Mouse (Mus musculus) spleen, adult 2 months (tissue): ENCODE results near the gene Ccr2. TPM values are rescaled to one million over a fixed set of nuclear protein-coding genes. Genes with fewer than 3 reads are reported as not detected.

Experiments used
- DNase-seq, 2 experiments: peaks; one replicate each; pipeline versions ENCODE4 v3.0.0 to v3.0.0-alpha.2; 2012 to 2021; ENCODE audit warnings: low spot score in 2 of 2, low read depth in 1 of 2
- H3K27ac ChIP-seq: fragments of 200-500 bp; 2 replicates; pipeline ENCODE4 v1.5.1; 2012; ENCODE audit warnings: low read length, inconsistent platforms; ENCODE audit not compliant: insufficient read depth
- H3K27me3 ChIP-seq: fragments of 200-500 bp; 2 replicates; pipeline ENCODE4 v1.6.1; 2012; ENCODE audit warnings: mild to moderate bottlenecking, moderate library complexity, low read length, inconsistent platforms; ENCODE audit not compliant: control insufficient read depth, insufficient read depth
- H3K36me3 ChIP-seq: fragments of 200-500 bp; 2 replicates; pipeline ENCODE4 v1.6.1; 2012; ENCODE audit warnings: mild to moderate bottlenecking, low read length, inconsistent platforms; ENCODE audit not compliant: control insufficient read depth, insufficient read depth
- H3K4me1 ChIP-seq: fragments of 200-500 bp; 2 replicates; pipeline ENCODE4 v1.6.1; 2011; ENCODE audit warnings: inconsistent platforms; ENCODE audit not compliant: control insufficient read depth, insufficient read depth, insufficient read length
- H3K4me3 ChIP-seq: fragments of 200-500 bp; 2 replicates; pipeline ENCODE4 v1.5.1; 2011; ENCODE audit warnings: mild to moderate bottlenecking, inconsistent platforms; ENCODE audit not compliant: insufficient read depth, insufficient read length; ENCODE audit errors: extremely low read depth
- CTCF ChIP-seq: fragments of 200-500 bp; IDR thresholded peaks from 2 replicates; pipeline ENCODE4 v1.5.1; 2011; ENCODE audit warnings: mild to moderate bottlenecking, inconsistent platforms; ENCODE audit not compliant: insufficient read depth, insufficient read length, insufficient replicate concordance; ENCODE audit errors: extremely low read depth
- POLR2A ChIP-seq: fragments of 200-500 bp; IDR thresholded peaks from 2 replicates; pipeline ENCODE4 v1.6.1; 2011; ENCODE audit warnings: low read depth, low read length, inconsistent platforms
- WGBS: fragments of 180-500 bp; shearing (Covaris S2); methylation state at CpG from one replicate; pipeline ENCODE4 v1.1.7; 2018; 5-methylcytosine and 5-hydroxymethylcytosine counted together
- polyA plus RNA-seq: library from polyadenylated mRNA; depleted of rRNA; stranded (reverse); fragments of >200 nt; gene quantifications from 2 replicates; pipeline ENCODE4 v1.2.3, GENCODE M21; 2012

Gene Ccr2
- polyA plus RNA-seq, 1 experiment, result 3.7 TPM

DNA sequence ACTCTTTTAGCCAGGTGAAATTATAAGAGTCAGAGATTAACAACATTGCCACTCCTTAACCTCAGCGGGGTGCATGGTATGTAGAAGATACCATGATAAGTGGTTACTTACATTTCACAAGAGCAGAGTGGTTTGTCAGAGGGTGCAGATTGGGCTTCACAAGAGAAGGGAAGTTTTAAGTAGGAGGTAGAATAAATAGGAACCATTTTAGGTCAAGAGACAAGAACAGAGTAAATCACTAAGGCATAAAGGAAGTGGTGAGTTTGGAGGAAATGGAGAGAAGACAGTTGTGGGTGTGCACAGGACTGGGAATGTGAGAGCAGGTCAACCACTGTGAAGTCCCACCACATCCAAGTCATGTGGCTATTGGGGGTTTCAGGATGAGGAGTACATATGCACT, 1.4 kb downstream of the Ccr2 start:
- 7% methylated on average over 1 of the region's 1 CpGs for WGBS
- Histone ChIP-seq H3K36me3 (no peaks in the 10 kb centered on the region), H3K4me3 (no peak overlapping the region), H3K27me3 (no peaks in the 10 kb centered on the region), H3K4me1 (peaks cover 7% of the 10 kb centered on the region), H3K27ac (0 out of 2 replicates have a peak overlapping the region, but pooled peaks have one; percentile 7)
- TF ChIP-seq POLR2A, result no peak
- TF ChIP-seq CTCF, result no peak
- DNase-seq, result no peak

DNA sequence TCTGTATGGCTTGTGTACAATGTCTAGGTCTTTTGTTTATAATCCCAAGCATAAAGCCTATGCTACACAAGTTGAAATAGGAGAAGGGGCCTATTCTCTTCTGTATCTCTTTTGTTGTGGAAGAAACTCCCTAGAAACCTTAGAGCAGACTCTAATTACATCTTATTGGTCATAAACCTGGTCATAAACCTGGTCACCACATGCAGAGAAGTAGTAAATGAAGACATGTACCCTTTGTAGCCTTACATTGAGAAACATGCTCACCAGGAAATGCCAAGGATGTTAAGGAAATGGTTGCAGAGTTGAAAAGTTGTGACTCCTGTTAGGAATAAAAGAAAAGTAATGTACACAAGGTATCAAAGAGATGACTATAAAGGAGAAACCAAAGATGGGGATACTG, 3.4 kb downstream of the Ccr2 start:
- Histone ChIP-seq H3K27ac (no peak overlapping the region), H3K36me3 (no peaks in the 10 kb centered on the region), H3K4me3 (no peak overlapping the region), H3K4me1 (peaks cover 7% of the 10 kb centered on the region), H3K27me3 (no peaks in the 10 kb centered on the region)
- TF ChIP-seq CTCF (no peak), POLR2A (no peak)
- DNase-seq, result no peak

DNA sequence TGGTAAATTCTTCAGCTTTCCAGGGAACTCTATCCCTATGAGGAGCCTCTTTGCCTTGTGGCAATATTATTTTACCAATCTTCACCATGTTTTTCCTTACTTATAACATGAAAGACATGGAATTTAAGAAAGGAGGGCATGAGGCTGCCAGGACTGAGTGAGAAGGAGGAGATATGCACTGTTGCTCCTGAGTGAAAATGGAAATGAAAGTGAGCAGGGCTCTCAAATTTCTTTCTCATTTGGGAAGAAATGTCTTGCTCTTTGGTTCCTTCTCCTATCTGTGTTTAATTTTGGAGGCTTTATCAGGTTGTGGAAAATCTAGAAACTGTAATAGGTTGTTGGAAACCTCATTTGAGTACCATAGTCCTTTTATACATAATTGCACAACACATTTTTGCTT, 5.5 kb downstream of the Ccr2 start:
- DNase-seq, result no peak
- TF ChIP-seq POLR2A (no peak), CTCF (no peak)
- no peak overlapping the region for H3K27ac ChIP-seq
- H3K4me1 ChIP-seq, result peaks cover 7% of the 10 kb centered on the region
- H3K27me3 ChIP-seq, result no peaks in the 10 kb centered on the region
- H3K36me3 ChIP-seq, result no peaks in the 10 kb centered on the region
- H3K4me3 ChIP-seq, result no peak overlapping the region

DNA sequence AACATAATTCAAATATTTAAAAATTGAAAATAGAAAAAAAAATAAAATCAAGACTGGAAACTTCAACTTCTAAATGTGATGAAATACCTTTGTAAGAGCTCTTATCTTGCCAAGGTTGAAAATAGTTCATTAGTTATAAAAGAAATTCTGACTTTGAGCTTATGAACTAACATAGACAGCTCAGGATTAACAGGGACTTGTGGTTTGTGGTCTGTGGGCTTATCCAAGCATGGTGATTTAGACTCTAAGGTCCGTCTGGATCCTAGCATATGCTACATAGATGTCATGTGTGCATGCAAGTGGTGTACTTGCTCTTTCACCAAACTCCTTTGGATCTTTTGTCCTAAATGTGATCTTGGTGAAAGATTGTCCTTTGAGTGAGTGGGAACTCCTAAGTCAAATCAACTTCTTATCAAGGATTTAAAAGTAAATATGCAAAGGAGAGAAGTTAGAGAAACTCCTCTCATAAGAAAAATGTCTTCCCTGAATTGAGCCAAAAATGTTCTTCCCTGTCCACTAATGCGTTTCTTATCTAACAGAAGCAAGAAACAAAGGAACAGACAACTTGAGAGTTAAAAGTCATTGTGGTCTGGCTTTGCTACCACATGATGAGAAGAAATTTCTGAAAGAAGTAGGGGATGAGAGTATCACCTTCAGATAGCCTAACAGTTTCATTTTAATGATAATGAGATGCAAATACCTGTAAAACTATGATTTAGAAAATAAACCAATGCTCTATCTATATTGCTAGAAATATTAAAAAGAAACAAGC, 6.8 kb downstream of the Ccr2 start:
- Histone ChIP-seq H3K27ac (no peak overlapping the region), H3K4me3 (no peak overlapping the region), H3K36me3 (no peaks in the 10 kb centered on the region), H3K4me1 (peaks cover 3% of the 10 kb centered on the region; the same call in 1 of the 2 replicates), H3K27me3 (no peaks in the 10 kb centered on the region)
- DNase-seq, result no peak
- TF ChIP-seq CTCF (no peak), POLR2A (no peak)
- 26% methylated on average over 2 of the region's 2 CpGs for WGBS

DNA sequence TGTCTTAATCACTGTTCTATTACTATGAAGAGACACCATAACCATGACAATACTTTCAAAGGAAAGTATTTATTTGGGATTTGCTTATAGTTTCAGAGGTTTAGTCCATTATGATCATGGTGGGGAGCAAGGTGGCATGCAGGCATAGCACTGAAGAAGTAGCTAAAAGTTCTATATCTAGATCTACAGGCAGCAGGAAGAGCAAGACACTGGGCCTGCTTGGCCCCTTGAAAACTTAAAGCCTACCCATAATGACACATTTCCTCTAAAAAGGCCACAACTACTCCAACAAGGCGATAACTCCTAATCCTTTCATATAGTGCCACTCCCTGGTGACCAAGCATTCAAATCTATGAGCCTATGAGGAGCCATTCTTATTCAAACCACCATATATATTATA, 10.2 kb downstream of the Ccr2 start:
- Histone ChIP-seq H3K4me1 (peaks cover 3% of the 10 kb centered on the region; the same call in 1 of the 2 replicates), H3K36me3 (no peaks in the 10 kb centered on the region), H3K27ac (no peak overlapping the region), H3K4me3 (no peak overlapping the region), H3K27me3 (no peaks in the 10 kb centered on the region)
- no peak for DNase-seq
- no peak for TF ChIP-seq CTCF
- no peak for TF ChIP-seq POLR2A
- WGBS, result 83% methylated on average over 1 of the region's 1 CpGs

DNA sequence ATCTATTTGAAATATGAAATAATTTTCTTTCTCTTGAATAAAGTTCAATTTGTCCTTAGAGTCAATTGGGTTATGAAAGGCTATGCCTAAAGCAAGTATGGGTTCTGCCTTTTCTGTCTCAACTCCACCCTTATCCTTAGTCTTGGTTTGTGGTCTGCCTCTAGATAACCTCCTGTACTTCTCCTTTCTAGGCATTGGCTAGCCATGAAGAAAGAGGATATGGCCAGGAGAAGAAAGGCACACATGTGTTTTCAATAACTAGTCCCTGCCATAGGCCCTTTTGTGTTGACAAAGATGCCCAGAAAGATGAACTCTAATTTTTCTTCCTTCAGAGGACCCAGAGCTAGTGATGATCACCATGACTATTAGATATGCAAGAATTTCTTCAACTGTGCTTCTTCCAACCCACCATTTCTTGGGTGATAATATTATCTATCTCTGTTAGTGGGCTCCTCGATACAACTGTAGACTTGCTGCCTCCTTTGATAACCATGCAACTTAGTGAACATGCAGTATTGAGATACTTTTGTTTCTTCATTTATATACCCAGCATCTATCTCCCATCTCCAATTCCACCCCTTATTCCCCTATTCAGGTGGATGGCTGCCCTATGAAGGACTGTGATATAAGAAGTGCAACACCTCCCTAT, 11.0 kb downstream of the Ccr2 start:
- no peak overlapping the region for H3K4me3 ChIP-seq
- no peak for TF ChIP-seq POLR2A
- no peak for TF ChIP-seq CTCF
- DNase-seq, result no peak
- H3K36me3 ChIP-seq, result no peaks in the 10 kb centered on the region
- H3K27me3 ChIP-seq, result no peaks in the 10 kb centered on the region
- no peak overlapping the region for H3K27ac ChIP-seq
- H3K4me1 ChIP-seq, result peaks cover 2% of the 10 kb centered on the region; the same call in 1 of the 2 replicates
- WGBS, result 89% methylated on average over 1 of the region's 1 CpGs

DNA sequence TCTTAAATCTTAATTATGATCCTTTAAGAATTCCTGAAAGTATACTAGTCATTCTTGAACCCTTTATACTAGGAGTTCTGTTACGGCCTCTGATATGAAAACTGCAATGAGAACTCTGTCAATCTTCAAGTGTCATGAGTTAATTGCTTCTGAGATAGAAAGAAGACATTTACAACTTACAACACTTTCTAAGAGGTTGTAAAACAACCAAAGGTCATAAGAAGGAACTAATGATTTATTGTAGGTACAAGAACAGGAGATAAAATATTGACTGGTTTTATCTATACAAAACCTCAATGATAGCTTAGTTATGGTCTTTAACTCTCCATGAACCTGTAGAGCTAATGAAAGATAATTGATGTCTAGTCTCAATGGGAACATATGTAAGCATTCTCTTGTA, 12.0 kb downstream of the Ccr2 start:
- Histone ChIP-seq H3K4me1 (no peaks in the 10 kb centered on the region), H3K27me3 (no peaks in the 10 kb centered on the region), H3K27ac (no peak overlapping the region), H3K4me3 (no peak overlapping the region), H3K36me3 (no peaks in the 10 kb centered on the region)
- 93% methylated on average over 1 of the region's 1 CpGs for WGBS
- TF ChIP-seq CTCF (no peak), POLR2A (no peak)
- DNase-seq, result no peak
